Mouse (Mus musculus): ENCODE data around the gene Mansc4. TPM values are rescaled to one million over a fixed set of nuclear protein-coding genes. Genes with fewer than 3 reads are reported as not detected.

The Mansc4 gene
- polyA plus RNA-seq, 1 experiment from 2014 or later: 2.2 TPM

DNA sequence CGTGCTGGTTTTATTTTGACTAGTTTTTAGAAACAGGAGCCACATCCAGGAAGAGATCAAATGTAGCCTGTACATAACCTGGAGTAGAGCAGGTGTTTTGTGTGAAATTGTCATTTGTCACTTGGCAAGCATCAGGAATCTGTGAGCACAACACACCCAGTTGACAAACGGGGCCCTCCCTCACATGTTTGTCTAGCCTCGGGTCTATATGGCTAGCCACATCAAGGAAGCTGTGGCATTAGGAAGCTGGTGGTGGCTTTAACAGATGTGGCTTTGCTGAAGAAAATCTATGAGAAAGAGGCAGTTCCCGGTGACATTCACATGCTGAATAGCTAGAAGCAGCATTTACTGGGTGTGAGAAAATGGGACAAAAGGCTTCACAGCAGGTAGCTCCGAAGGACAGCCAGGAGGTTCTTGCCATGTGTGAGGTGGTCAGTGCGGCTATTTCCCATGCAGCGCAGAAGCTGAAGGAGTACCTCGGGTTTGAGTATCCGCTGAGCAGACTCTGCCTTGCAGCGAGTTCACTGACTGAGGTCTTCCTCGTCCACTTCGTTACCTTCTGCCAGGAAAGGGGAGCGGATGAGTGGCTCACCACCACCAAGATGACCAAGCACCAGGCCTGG is 54.4 kb downstream of the Mansc4 start, which contains the start of gene Rep15:
Gene Rep15 (plus strand): TSS at position 282 of the 623 bp plus-strand sequence.
- Histone ChIP-seq H3K4me1 (no peaks in the 10 kb centered on the region), H3K27me3 (ENCODE audit: low read depth, poor library complexity, severe bottlenecking) (no peaks in the 10 kb centered on the region), H3K36me3 (peaks cover 25% of the 10 kb centered on the region), H3K4me3 (no peak within 1 kb of the TSS), H3K9me3 (replicated peaks) (no peaks in the 10 kb centered on the region), H3K27ac (no peak within 1 kb of the TSS)
- 39% methylated on average over 13 of the region's 13 CpGs for WGBS
- DNase-seq (ENCODE audit: low spot score): no peak

GRCm38 (mm10) chr6:147030096-147030885 is 56.5 kb downstream of the Mansc4 start:
- 88% methylated on average over 15 of the region's 15 CpGs for WGBS
- Histone ChIP-seq H3K4me3 (no peak overlapping the region), H3K9me3 (replicated peaks) (no peaks in the 10 kb centered on the region), H3K27me3 (ENCODE audit: low read depth, poor library complexity, severe bottlenecking) (no peaks in the 10 kb centered on the region), H3K27ac (no peak overlapping the region), H3K36me3 (peaks cover 43% of the 10 kb centered on the region), H3K4me1 (no peaks in the 10 kb centered on the region)
- no peak for DNase-seq (ENCODE audit: low spot score)

DNA sequence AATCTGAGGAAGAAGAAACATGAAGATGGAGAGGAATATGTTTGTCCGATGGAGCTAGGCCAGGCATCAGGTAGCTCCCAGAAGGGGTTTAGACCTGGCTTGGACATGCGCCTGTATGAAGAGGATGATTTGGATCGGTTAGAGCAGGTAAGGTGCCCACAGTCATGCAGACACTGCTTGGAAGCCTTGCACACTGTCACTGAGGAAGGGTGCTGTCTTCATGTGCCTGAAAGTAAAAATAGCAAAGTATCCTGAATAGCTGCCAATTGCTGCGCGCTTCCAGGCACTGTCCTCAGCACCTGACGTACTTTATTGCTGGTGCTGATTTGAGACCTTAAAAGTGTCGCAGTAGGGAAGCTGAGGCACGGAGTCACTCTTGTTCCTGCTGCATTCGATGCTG is 57.2 kb downstream of the Mansc4 start:
- Histone ChIP-seq H3K36me3 (peaks cover 43% of the 10 kb centered on the region), H3K27me3 (ENCODE audit: low read depth, poor library complexity, severe bottlenecking) (no peaks in the 10 kb centered on the region), H3K4me3 (no peak overlapping the region), H3K27ac (no peak overlapping the region), H3K4me1 (no peaks in the 10 kb centered on the region), H3K9me3 (replicated peaks) (no peaks in the 10 kb centered on the region)
- WGBS: 97% methylated on average over 9 of the region's 9 CpGs
- no peak for DNase-seq (ENCODE audit: low spot score)

DNA sequence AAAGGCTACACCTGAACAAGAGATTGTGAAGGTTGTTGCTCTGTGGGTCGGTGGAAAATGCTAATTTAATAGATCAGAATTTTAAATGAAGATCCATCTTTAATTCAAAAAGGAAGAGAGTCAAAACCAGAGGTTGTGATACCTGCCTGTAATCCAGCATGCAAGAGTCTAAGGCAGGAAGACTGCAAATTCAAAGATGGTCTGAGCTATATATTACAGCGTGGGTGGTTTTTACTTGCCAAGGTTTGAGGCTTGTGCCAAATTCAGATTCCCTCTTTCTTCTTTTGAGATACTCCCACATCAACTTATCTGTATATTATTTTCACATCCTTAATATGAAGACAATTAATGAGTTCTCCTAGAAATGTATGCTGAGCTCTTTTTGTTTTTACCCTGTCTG is 58.4 kb downstream of the Mansc4 start:
- no peak overlapping the region for H3K27ac ChIP-seq
- 97% methylated on average over 2 of the region's 2 CpGs for WGBS
- no peaks in the 10 kb centered on the region for H3K27me3 ChIP-seq (ENCODE audit: low read depth, poor library complexity, severe bottlenecking)
- H3K4me3 ChIP-seq: no peak overlapping the region
- no peaks in the 10 kb centered on the region for H3K4me1 ChIP-seq
- H3K9me3 ChIP-seq (replicated peaks): no peaks in the 10 kb centered on the region
- DNase-seq (ENCODE audit: low spot score): no peak
- peaks cover 43% of the 10 kb centered on the region for H3K36me3 ChIP-seq

Other genes with a start within 250 kb of the Mansc4 start
- gene Smco2, start 236.9 kb downstream of the Mansc4 start, polyA plus RNA-seq (2016; fragmentation: Nextera tagmentation; extraction: Ambion mirVana): not detected in 2 replicates
- 31.9 and 37.0 TPM in 2 replicates for gene Ppfibp1, start 198.5 kb downstream of the Mansc4 start, polyA plus RNA-seq (2016; fragmentation: Nextera tagmentation; extraction: Ambion mirVana)
- 0.14 and 0.23 TPM in 2 replicates for gene 1700034J05Rik, start 132.6 kb downstream of the Mansc4 start, polyA plus RNA-seq (2016; fragmentation: Nextera tagmentation; extraction: Ambion mirVana)
- gene Rep15, start 54.4 kb downstream of the Mansc4 start, polyA plus RNA-seq (2016; fragmentation: Nextera tagmentation; extraction: Ambion mirVana): 0.90 and 0.93 TPM in 2 replicates
- gene Mrps35, start 44.3 kb downstream of the Mansc4 start, polyA plus RNA-seq (2016; fragmentation: Nextera tagmentation; extraction: Ambion mirVana): 119 and 134 TPM in 2 replicates
- gene Klhl42, start 4.3 kb upstream of the Mansc4 start, polyA plus RNA-seq (2016; fragmentation: Nextera tagmentation; extraction: Ambion mirVana): 6.3 and 6.9 TPM in 2 replicates
- gene Pthlh, start 177.2 kb upstream of the Mansc4 start, polyA plus RNA-seq (2016; fragmentation: Nextera tagmentation; extraction: Ambion mirVana): 0.39 and 0.71 TPM in 2 replicates

Data from limb, embryonic 10.5 days (tissue).